Mouse (Mus musculus) megakaryocyte-erythroid progenitor cell, adult 5-6 weeks (primary cell): ENCODE data around the gene Zbtb7b. TPM values are rescaled to one million over a fixed set of nuclear protein-coding genes. Genes with fewer than 3 reads are reported as not detected.
A peak's percentile ranks its signal among the peaks of the same experiment; 100 is the strongest.
"Not testable (repeated sequence)": the region's sequence is repeated elsewhere in the genome, so short reads cannot be mapped to it uniquely, and the experiment has no call there.

Experiments used
- ATAC-seq: replicated peaks from 2 replicates; pipeline ENCODE4 v1.8.0; 2016; ENCODE audit warnings: mild to moderate bottlenecking, inconsistent platforms; ENCODE audit not compliant: severe bottlenecking, poor library complexity, low FRiP score, low TSS enrichment
- total RNA-seq, 2 experiments: library from RNA; stranded (forward) in 1 of 2; stranded (reverse) in 1 of 2; fragments of 200-1000, 215-1000 nt in 1 of 2; fragments of >200 nt in 1 of 2; fragmentation: Nextera tagmentation in 1 of 2; gene quantifications; 2 replicates each; pipeline ENCODE4 v1.2.3; 2014 to 2017

Gene Zbtb7b
- total RNA-seq (2014; fragmentation: Nextera tagmentation), result 5.0 and 6.6 TPM in 2 replicates
- 7.3 and 11.5 TPM in 2 replicates for total RNA-seq (2017)

GRCm38 (mm10) chr3:89394006-89394893, at the start of gene Zbtb7b:
TSS of gene Zbtb7b (minus strand) at chr3:89394776.
- peak; percentile 58 for ATAC-seq

- no peak for ATAC-seq
Observed at GRCm38 (mm10) chr3:89440691-89441090, 46.1 kb upstream of the Zbtb7b start.

GRCm38 (mm10) chr3:89437269-89437668, 42.7 kb upstream of the Zbtb7b start:
- no peak for ATAC-seq

- ATAC-seq, result peak; percentile 85
Observed at GRCm38 (mm10) chr3:89436176-89437113, 41.9 kb upstream of the Zbtb7b start, which contains the start of gene Pbxip1. TSS of gene Pbxip1 (plus strand) at chr3:89436706.

- ATAC-seq, result no peak
Observed at GRCm38 (mm10) chr3:89435041-89435440, 40.5 kb upstream of the Zbtb7b start.

- no peak for ATAC-seq
Observed at GRCm38 (mm10) chr3:89434532-89434931, 40.0 kb upstream of the Zbtb7b start.

GRCm38 (mm10) chr3:89432606-89433005, 38.0 kb upstream of the Zbtb7b start:
- ATAC-seq, result no peak

GRCm38 (mm10) chr3:89430171-89431159, 35.9 kb upstream of the Zbtb7b start, which contains the start of gene Pygo2:
TSS of gene Pygo2 (plus strand) at chr3:89430214.
- ATAC-seq, result peak; percentile 91

GRCm38 (mm10) chr3:89429021-89429420, 34.4 kb upstream of the Zbtb7b start:
- not testable (repeated sequence) for ATAC-seq

- ATAC-seq, result peak; percentile 42
Observed at GRCm38 (mm10) chr3:89425876-89426275, 31.3 kb upstream of the Zbtb7b start.

GRCm38 (mm10) chr3:89425141-89425525, 30.6 kb upstream of the Zbtb7b start:
- no peak for ATAC-seq

- 0 out of 2 replicates have a peak, but pooled peaks have one; percentile 20 for ATAC-seq
Observed at GRCm38 (mm10) chr3:89424416-89425140, 30.0 kb upstream of the Zbtb7b start.

- ATAC-seq, result no peak
Observed at GRCm38 (mm10) chr3:89422556-89423205, 28.1 kb upstream of the Zbtb7b start.

- no peak for ATAC-seq
Observed at GRCm38 (mm10) chr3:89421810-89422473, 27.4 kb upstream of the Zbtb7b start.

- ATAC-seq, result peak; percentile 62
Observed at GRCm38 (mm10) chr3:89421002-89421774, 26.6 kb upstream of the Zbtb7b start.

- no peak for ATAC-seq
Observed at GRCm38 (mm10) chr3:89420421-89420820, 25.8 kb upstream of the Zbtb7b start.
